ENCODE assay signal across 7 mouse cellular contexts in the genomic region with DNA sequence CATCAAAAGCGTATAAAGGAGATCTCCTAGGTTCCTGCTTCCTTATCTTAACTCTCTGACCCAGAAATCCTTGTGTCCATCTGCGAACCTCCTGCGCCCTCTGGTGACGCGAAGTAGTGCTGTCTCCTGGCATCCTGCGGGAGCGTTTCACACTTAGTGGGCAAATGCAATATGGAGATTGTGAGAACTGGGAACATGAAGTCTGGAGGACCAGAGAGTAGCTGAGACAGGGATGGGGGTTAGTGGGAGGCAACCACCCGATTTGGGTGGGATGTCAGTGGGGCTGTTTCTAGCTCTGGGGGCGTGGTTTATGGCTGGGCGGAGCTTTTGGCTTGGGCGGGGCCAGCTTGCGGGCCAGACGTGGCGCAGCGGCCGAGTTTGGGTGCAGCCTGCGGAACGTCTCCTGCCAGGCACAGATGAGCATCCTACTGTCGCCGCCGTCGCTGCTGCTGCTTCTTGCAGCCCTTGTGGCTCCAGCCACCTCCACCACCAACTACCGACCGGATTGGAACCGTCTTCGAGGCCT. TPM values are rescaled to one million over a fixed set of nuclear protein-coding genes. Genes with fewer than 3 reads are reported as not detected.
A peak's percentile ranks its signal among the peaks of the same experiment; 100 is the strongest.
DNase-seq lines count a peak whose midpoint lies in the region; ATAC-seq lines count a peak whose summit lies in the region.

TSS of gene Selenom (plus strand) at position 156 of the 526 bp plus-strand sequence.

- peak; percentile 81 for ATAC-seq in intestine, embryonic 15.5 days

- H3K9me3 ChIP-seq in intestine, embryonic 15.5 days = no peaks in the 10 kb centered on the region
- no peaks in the 10 kb centered on the region for H3K9me3 ChIP-seq in midbrain, embryonic 10.5 days (replicated peaks)

- peak within 1 kb of the TSS; percentile 82 for H3K4me2 ChIP-seq in intestine, embryonic 15.5 days (replicated peaks)

- H3K27ac ChIP-seq in intestine, embryonic 15.5 days = peak within 1 kb of the TSS; percentile 69
- H3K27ac ChIP-seq in midbrain, embryonic 10.5 days (replicated peaks) = peak within 1 kb of the TSS; percentile 71

- H3K4me3 ChIP-seq in intestine, embryonic 15.5 days (replicated peaks) = peak within 1 kb of the TSS; percentile 51
- peak within 1 kb of the TSS; percentile 62 for H3K4me3 ChIP-seq in midbrain, embryonic 10.5 days

- no peaks in the 10 kb centered on the region for H3K27me3 ChIP-seq in intestine, embryonic 15.5 days (replicated peaks)
- H3K27me3 ChIP-seq in midbrain, embryonic 10.5 days (ENCODE audit: low read depth, poor library complexity, severe bottlenecking) = peaks cover 40% of the 10 kb centered on the region

- intact Hi-C loops in gastrocnemius, postnatal 36 days (cut with DNase I) = loop anchor here (1.0 kb wide), 1 partner anchor 40 kb away; no protein-coding TSS in a partner anchor
- intact Hi-C loops in left cerebral cortex, postnatal 25 days (cut with DNase I) = loop anchor here (1.0 to 2.0 kb wide), 2 partner anchors 42 to 128 kb away; no protein-coding TSS in a partner anchor

- DNase-seq in adrenal gland, adult 18-20 months (ENCODE audit: low spot score in 2 of 2) = peak; percentile 88
- peak; percentile 89 for DNase-seq in embryo, embryonic 11 days
- peak; percentile 90 to 95 for DNase-seq in gastrocnemius, postnatal 36 days
- peak; percentile 91 to 94 for DNase-seq in left cerebral cortex, postnatal 25 days (ENCODE audit: low spot score in 2 of 2)
- peak; percentile 84 for DNase-seq in midbrain, embryonic 10.5 days (ENCODE audit: low spot score)
- DNase-seq in right cerebral cortex, postnatal 4 days = peak; percentile 81

- H3K36me3 ChIP-seq in intestine, embryonic 15.5 days = peaks cover 7% of the 10 kb centered on the region
- H3K36me3 ChIP-seq in midbrain, embryonic 10.5 days = no peaks in the 10 kb centered on the region; the same call in 1 of the 2 replicates

- peak within 1 kb of the TSS; percentile 61 for H3K9ac ChIP-seq in intestine, embryonic 15.5 days

- H3K4me1 ChIP-seq in intestine, embryonic 15.5 days (replicated peaks) = peaks cover 29% of the 10 kb centered on the region
- peaks cover 34% of the 10 kb centered on the region for H3K4me1 ChIP-seq in midbrain, embryonic 10.5 days

- under 1% methylated on average over 26 of the region's 26 CpGs for WGBS in intestine, embryonic 15.5 days
- under 1% methylated on average over 26 of the region's 26 CpGs for WGBS in midbrain, embryonic 10.5 days

RNA-seq across cellular contexts. Expression of gene Selenom, which starts in this region (rescaled TPM):
- total RNA-seq in adrenal gland, adult 18-20 months (2021) = 10 to 100 TPM; 40.1 to 43.7 TPM
- total RNA-seq in gastrocnemius, postnatal 36 days (2021) = 10 to 100 TPM; 13.2 to 14.9 TPM
- 147 and 154 TPM in 2 replicates for polyA plus RNA-seq in intestine, embryonic 15.5 days (2015; fragmentation: Nextera tagmentation; extraction: Ambion mirVana)
- 100 to 1,000 TPM; 142 to 145 TPM for total RNA-seq in left cerebral cortex, postnatal 25 days (2021)
- polyA plus RNA-seq in midbrain, embryonic 10.5 days (2016; fragmentation: Nextera tagmentation; extraction: Ambion mirVana) = 43.8 and 49.2 TPM in 2 replicates

Comparison
In these comparisons a context has a peak if more than half of its experiments do, and no peak if none do; other contexts are left out.
1. Peak in every context shown above with its lines: DNase-seq, ATAC-seq, H3K4me3 ChIP-seq and H3K27ac ChIP-seq.